Mouse (Mus musculus): ENCODE results near the gene Gigyf2. TPM values are rescaled to one million over a fixed set of nuclear protein-coding genes. Genes with fewer than 3 reads are reported as not detected.
"Not testable (repeated sequence)": the region's sequence is repeated elsewhere in the genome, so short reads cannot be mapped to it uniquely, and the experiment has no call there.

Gene Gigyf2
- total RNA-seq, 2 experiments from 2014 or later: 107 to 108 TPM

- peak; percentile 23 to 37 for DNase-seq (ENCODE audit: low spot score in 2 of 2)
- intact Hi-C loops (cut with DNase I): loop anchor here (10.0 kb wide), 1 partner anchor 174 kb away; no protein-coding TSS in a partner anchor
These were observed 91.9 kb downstream of the Gigyf2 start for GRCm38 (mm10) chr1:87418733-87419132.

DNA sequence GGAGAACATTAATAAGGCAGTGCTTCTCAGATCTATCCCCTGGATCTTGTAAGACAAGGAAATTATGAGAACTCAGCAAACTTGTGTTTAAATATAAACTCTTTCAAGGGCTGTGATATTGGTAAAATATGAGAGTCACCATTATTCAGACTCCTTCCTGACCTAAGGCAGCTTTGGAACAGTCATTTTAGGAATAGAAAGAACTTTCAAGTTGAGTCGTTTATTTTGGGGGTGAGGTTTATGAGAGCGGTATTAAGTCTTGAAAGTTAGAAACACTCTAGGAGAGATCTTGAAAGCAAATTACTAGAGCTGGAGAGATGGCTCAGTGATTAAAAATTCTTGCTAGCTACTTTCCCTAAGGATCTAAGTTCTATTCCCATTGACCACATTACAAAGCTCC is 108.3 kb downstream of the Gigyf2 start:
- intact Hi-C loops (cut with DNase I): no loop called here
- no peak for DNase-seq (ENCODE audit: low spot score in 2 of 2)

- intact Hi-C loops (cut with DNase I): no loop called here
- no peak for DNase-seq (ENCODE audit: low spot score in 2 of 2)
These were observed 109.8 kb downstream of the Gigyf2 start for GRCm38 (mm10) chr1:87436583-87436982.

GRCm38 (mm10) chr1:87447183-87448104 is 120.6 kb downstream of the Gigyf2 start:
- intact Hi-C loops (cut with DNase I): loop anchor here (1.0 to 10.0 kb wide), 3 partner anchors 309 to 537 kb away; no protein-coding TSS in a partner anchor
- peak; percentile 62 to 72 for DNase-seq (ENCODE audit: low spot score in 2 of 2)

DNA sequence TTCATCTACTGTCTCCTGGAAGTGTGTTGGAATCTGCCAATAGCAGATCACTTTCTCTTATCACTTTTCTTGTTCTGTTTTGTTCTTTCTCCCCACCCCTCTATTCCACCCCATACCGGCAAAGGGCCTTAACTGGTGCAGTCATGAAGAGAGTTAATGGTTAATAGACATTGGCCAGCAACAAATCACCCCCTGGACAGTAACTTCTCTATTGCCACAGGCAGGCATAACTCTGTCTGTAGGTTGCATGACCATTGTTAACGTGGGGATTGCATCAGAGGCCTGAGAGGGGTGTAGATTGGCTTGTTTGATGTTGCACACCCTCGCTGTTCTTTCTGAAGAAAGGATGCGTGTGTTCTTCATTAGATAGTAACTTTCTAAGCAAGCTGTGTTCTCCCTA is 122.6 kb downstream of the Gigyf2 start:
- intact Hi-C loops (cut with DNase I): loop anchor here (5.0 to 10.0 kb wide), 2 partner anchors 473 to 535 kb away; no protein-coding TSS in a partner anchor
- DNase-seq (ENCODE audit: low spot score in 2 of 2): no peak

GRCm38 (mm10) chr1:87456425-87456824 is 129.6 kb downstream of the Gigyf2 start:
- intact Hi-C loops (cut with DNase I): no loop called here
- no peak for DNase-seq (ENCODE audit: low spot score in 2 of 2)

- DNase-seq (ENCODE audit: low spot score in 2 of 2): no peak
- intact Hi-C loops (cut with DNase I): no loop called here
These were observed 131.2 kb downstream of the Gigyf2 start for GRCm38 (mm10) chr1:87458045-87458444.

GRCm38 (mm10) chr1:87459856-87460255 is 133.1 kb downstream of the Gigyf2 start:
- intact Hi-C loops (cut with DNase I); DNase-seq (ENCODE audit: low spot score in 2 of 2): not testable (repeated sequence)

GRCm38 (mm10) chr1:87467469-87467868 is 140.7 kb downstream of the Gigyf2 start:
- intact Hi-C loops (cut with DNase I): loop anchor here (5.0 kb wide), 1 partner anchor 290 kb away; the partner anchor contains the start of gene Atg16l1
- no peak for DNase-seq (ENCODE audit: low spot score in 2 of 2)

DNA sequence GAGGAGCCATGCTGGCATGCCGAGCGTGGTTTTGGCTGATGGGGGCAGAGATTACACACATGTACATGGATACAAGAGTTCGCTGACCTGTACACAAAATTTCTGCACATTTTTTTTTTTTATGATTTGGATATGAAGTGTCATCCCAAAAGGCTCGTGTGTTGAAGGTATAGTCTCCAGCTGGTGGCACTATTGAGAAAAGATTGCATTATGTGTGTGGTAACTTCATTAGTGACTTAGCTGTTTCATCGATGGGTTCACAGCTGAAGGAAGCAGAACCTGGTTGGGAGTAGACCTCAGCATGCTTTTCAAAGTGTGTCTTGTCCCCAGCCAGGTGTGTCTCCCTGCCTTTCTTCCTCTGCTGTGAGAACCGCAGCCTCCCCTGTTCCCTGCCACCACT is 141.5 kb downstream of the Gigyf2 start:
- intact Hi-C loops (cut with DNase I): loop anchor here (5.0 kb wide), 1 partner anchor 289 kb away; the partner anchor contains the start of gene Atg16l1
- peak in 1 of 2 experiments; percentile 70 for DNase-seq (ENCODE audit: low spot score in 2 of 2)

GRCm38 (mm10) chr1:87469971-87470370 is 143.2 kb downstream of the Gigyf2 start, which contains the start of gene Snorc:
TSS of gene Snorc (plus strand) at chr1:87470271.
- DNase-seq (ENCODE audit: low spot score in 2 of 2): not testable (repeated sequence)
- intact Hi-C loops (cut with DNase I): loop anchor here (5.0 kb wide), 1 partner anchor 287 kb away; the partner anchor contains the start of gene Atg16l1

GRCm38 (mm10) chr1:87471914-87472313 is 145.1 kb downstream of the Gigyf2 start:
- peak in 1 of 2 experiments; percentile 14 for DNase-seq (ENCODE audit: low spot score in 2 of 2)
- intact Hi-C loops (cut with DNase I): no loop called here

GRCm38 (mm10) chr1:87472576-87472975 is 145.8 kb downstream of the Gigyf2 start:
- peak in 1 of 2 experiments; percentile 15 for DNase-seq (ENCODE audit: low spot score in 2 of 2)
- intact Hi-C loops (cut with DNase I): no loop called here

DNA sequence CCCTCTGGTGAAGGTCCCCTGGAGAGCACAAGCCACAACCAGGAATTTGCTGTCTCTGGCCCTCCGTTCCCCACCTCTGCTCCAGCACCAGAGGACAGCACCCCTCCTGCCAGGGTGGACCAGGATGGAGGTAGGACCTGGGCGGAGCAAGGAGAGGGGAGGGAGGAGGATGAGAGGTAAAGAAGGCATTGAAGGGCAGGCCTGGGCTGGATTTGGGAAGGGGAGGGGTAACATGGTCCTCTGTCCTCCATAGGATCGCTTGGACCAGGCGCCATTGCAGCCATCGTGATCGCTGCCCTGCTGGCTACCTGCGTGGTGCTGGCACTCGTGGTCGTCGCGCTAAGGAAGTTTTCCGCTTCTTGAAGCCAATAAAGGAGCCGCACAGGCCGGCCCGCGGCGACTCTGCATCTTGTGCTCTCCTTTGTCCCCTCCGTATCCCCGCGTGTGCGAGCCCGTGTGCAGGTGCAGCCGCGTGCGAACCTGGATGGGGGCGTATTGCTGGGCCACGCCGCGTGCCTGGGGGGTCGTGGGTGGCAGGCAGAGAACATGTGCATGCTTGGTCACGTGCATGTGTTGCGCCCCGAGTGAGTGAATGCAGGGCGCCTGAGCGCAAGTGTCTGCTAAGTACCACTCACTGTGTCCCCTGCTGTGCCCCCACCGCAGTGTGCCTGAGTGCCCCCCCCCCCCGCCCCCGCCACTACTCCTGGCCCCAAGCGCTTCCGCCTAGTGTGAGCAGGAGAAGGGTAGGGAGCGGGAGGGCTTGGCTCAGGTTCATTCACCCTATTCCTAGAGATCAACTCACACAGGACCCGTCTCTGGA is 148.5 kb downstream of the Gigyf2 start:
- intact Hi-C loops (cut with DNase I): no loop called here
- DNase-seq (ENCODE audit: low spot score in 2 of 2): peak; percentile 76 to 84

DNA sequence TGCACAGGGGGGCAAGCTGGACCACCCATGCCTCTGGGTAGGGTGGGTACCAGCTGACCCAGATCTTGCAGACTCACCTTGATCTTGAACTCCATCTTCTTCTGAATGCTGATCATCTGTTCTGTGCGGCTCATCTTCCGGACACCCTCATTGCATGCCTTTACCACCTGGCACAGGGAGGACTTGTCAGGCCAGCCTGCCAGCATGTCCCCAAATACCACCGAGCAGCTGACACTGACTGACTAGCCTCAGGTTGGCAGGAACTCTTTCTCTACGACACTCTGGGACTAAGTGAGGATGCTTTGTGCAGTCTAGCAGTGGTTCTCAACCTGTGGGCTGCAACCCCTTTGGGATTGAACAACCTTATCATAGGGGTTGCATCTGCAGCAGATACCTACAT is 155.7 kb downstream of the Gigyf2 start:
- intact Hi-C loops (cut with DNase I): no loop called here

GRCm38 (mm10) chr1:87486386-87486785 is 159.6 kb downstream of the Gigyf2 start:
- intact Hi-C loops (cut with DNase I): no loop called here
- peak; percentile 63 to 91 for DNase-seq (ENCODE audit: low spot score in 2 of 2)

More for the DNA sequence above, 155.7 kb downstream of the Gigyf2 start:
- peak in 1 of 2 experiments; percentile 15 for DNase-seq (ENCODE audit: low spot score in 2 of 2)

GRCm38 (mm10) chr1:87492285-87492684 is 165.5 kb downstream of the Gigyf2 start:
- intact Hi-C loops (cut with DNase I): no loop called here
- no peak for DNase-seq (ENCODE audit: low spot score in 2 of 2)

GRCm38 (mm10) chr1:87493542-87493941 is 166.7 kb downstream of the Gigyf2 start:
- intact Hi-C loops (cut with DNase I): no loop called here
- DNase-seq (ENCODE audit: low spot score in 2 of 2): peak in 1 of 2 experiments; percentile 67

All from left cerebral cortex, postnatal 25 days (tissue).